Mouse (Mus musculus) thymus, adult 2 months (tissue): Measurements from ENCODE around the gene Gcsh.

Source experiments
- CTCF ChIP-seq: fragments of 200-500 bp; IDR thresholded peaks from 2 replicates; pipeline ENCODE4 v1.5.1; 2012; ENCODE audit warnings: mild to moderate bottlenecking, control low read depth, low read length, moderate library complexity, borderline replicate concordance; ENCODE audit not compliant: control insufficient read depth, poor library complexity, insufficient read depth; ENCODE audit errors: extremely low read depth
- POLR2A ChIP-seq: fragments of 200-500 bp; IDR thresholded peaks from 2 replicates; pipeline ENCODE4 v1.6.1; 2012; ENCODE audit warnings: mild to moderate bottlenecking, low read length, control low read depth, moderate library complexity; ENCODE audit not compliant: control insufficient read depth, poor library complexity, insufficient read depth; ENCODE audit errors: extremely low read depth

DNA sequence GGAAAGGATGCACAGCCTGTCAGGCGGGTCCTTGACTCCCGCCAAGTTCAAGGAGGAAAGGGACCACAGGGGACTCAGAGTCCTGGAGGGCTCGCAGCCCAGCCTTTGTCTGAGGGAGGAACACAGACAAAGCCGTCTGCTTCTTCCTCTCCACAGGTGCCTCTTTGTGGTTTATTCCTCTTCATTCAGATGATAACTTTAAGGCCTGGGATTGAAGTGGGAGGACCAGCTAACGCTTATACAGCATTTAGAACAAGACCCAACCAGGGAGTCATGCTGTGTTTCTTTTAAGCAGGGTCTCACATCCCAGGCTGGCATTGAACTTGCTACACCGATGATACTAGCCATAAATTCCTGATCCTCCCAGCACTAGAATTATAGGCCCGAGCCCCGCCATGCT is 23.7 kb upstream of the Gcsh start:
- TF ChIP-seq CTCF (no peak), POLR2A (no peak)
